Mouse (Mus musculus): ENCODE data around the gene Chst11.

The Chst11 gene

DNA sequence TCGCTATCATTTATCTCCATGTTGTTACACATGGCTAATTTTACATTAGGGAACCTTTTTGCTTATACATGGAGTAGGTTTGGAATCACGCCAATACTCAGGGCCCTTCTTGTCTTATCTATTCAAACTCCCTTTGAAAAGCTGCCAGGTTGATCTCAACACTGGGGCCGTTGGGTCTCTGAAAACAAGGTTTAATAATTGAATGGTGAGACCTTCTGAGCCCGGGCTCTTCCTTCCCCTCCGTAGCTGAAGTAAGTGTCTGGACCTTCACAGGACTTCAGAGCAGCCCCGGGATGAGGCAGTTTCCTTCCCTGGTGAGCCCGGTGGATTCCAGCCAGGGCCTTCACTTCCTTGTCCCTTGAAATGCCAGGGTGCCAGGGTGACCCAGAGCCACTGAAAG lies 5.6 kb downstream of the Chst11 start:
- DNase-seq (ENCODE audit: low read depth): no peak

DNA sequence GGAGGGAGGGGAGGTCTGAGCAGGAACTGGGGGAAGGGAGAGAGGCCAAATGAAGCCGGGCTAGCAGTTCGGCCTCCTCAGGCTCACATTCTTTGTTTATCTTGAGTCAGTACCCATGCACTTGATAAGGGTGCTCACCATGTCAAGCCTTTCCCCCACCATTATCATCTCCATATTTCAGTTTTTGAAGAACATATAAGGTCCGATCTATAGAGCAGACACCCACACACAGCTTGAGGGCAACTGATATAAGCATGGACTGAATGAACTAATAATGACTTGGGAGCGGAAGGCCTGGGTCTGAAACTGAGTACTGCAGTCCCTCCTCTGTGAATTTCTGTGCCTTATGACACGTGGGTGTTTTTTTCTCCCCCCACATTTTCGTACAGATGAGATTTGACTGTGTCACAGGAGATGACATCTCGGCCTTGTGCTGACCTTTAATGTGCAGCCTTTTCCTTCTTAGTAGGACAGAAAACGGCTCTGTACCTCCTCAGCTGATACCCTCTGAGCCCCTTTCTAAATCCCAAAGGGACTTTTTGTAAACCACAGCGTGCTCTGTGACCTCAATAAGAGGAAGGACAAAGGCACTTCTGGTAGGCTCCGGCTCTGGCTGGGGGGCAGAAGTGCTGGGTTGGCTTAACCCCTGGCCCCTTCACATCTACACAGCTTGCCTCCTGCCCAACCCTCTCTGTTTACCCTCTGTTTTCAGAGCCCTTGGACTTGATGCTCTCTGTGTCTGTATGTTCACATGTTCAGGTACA lies 6.6 kb downstream of the Chst11 start:
- no peak for DNase-seq (ENCODE audit: low read depth)

DNA sequence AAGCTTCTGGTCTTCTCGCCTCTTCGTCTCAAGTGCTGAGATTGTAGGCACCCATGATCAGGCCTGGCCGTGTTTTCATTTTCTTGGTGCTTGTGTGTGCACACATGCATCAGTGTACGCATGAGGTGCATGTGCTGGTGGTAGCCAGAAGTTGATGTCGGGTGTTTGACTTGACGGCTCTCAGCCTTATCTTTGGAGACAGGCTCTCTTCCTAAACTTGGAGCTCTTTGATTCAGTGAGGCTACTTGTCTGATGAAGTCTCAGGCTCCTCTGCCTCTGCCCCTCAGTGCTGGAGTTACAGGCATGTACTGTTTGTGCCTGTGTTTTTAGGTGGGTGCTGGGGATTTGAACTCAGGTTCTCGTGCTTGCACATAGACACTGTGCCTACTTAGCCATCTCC lies 9.0 kb downstream of the Chst11 start:
- DNase-seq (ENCODE audit: low read depth): no peak

DNA sequence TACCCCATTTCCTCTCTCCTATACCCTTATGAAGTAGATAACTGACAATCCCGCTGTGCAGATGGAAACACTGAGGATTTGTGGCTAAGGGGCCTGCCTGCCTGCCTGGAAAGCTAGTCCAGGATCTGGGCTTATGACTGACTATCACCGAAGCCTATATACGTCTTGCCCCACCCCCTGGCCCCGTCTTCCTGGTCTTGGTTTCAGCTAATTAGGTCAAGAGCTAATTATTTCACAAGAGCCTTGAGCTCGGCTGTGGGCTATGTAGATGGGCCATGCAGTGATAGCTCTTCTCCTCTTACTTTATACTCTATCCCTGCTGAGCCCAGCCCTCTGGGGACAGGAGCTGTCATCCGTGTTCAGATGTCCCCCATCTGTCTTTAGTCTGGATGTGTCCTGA lies 12.2 kb downstream of the Chst11 start:
- DNase-seq (ENCODE audit: low read depth): no peak

DNA sequence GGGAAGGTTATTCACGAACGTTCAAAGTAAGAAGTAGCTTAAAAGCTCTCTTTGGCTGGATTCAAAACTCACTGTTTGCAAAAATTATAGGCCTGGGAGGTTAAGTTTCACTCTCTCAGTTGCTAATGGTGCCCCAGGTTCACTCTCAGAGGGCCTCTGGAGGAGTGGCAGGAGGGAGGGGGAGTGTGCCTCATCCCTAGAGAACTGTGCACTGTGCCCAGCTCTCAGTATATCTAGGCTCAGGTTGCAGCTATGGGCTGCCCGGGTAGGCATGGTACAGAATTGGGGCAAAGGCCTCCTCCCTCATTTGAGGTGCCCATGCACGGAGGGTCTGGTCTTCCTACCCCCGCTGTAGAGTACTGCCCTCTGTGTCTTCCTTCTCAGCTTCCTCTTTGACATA lies 14.9 kb downstream of the Chst11 start:
- no peak for DNase-seq (ENCODE audit: low read depth)

DNA sequence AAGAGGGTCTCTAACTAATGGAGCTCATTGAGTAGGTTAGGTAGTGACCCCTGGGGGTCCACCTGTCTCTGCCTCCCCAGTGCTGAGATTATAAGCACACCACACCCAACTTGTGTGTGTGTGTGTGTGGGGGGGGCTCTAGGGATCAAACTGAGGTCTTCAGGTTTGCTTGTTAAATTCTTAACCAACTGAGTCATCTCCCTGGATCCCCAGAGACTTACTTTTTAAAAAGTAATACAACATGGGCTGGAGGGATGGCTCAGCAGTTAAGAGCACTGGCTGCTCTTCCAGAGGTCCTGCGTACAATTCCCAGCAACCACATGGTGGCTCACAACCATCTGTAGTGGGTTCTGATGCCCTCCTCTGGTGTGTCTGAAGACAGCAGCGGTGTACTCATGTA lies 15.4 kb downstream of the Chst11 start:
- no peak for DNase-seq (ENCODE audit: low read depth)

DNA sequence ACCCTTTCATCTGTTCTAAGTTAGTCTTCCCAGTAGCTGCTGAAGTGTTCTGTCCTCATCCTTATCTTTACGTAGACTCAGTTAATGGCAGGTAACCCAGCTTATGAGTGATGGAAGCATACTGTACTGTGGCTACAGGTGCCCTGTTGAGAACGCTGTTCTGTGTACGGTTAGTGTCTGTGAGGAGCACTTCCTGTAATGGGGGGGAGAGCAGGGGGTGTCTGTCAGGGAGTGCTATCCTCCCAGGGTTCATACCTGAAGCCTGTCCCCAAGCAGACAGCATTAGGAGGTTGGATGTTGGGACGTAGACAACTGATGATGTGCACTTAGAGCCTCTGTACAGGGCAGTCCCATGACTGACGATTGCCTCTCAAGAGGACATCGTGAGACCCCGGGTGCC lies 18.6 kb downstream of the Chst11 start:
- peak; percentile 31 for DNase-seq (ENCODE audit: low read depth)

DNA sequence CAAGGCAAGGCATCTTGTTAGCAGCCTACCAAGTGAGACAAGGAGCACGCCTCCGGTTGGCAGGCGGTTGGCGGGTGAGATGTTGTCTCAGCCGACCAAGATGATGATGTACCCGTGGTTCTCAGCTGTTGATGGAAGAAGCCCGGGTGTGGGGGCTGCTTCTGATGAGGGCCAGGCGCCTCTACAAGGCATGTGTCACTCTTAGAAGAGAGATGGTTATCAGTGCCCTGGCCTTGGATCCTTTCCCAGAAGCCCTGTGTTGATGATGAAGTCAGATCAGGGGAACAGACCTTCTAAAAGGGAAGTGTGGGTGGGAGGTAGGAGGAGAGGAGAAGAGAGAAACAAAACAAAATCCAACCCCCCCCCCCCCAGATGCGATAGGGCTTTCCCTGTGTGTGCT lies 19.1 kb downstream of the Chst11 start:
- peak; percentile 43 for DNase-seq (ENCODE audit: low read depth)

DNA sequence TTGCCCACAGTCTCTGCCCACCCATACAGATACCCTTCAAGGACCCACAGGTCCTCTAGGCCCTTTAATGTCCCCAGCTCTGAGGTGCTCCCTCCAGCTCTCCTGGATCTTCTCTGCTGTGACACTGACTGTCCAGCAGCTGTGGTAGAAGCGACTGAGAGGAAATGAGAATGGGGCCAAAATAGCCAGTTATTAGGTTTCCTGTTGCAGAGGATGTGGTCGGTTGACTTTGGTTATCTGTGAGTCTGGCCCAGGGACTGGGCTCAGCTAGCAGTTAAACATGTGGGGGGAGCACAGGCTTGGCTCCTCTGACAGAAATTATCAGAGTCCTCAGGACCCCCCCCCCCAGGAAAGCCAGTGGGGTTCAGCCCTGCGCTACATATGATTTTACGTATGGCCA lies 19.7 kb downstream of the Chst11 start:
- DNase-seq (ENCODE audit: low read depth): no peak

DNA sequence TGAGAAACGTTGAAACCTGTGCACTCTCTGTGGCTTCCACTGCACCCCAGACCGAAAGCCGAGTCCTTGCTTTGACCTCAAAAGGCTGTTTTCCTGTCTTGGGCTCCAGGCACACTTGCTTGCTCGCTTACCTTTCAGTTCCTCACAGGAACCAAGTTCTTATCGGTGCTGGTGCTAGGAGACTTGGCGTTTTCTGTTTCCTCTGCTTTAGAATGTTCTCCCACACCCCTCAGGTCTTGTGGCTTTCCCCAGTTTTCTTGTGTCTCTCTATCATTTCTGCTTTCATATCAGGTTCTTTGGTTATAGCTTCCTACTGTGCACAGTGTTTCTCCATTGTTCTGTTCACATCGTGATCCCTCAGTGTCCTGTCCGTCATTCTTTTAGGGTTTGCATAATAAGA lies 21.0 kb downstream of the Chst11 start:
- DNase-seq (ENCODE audit: low read depth): no peak

DNA sequence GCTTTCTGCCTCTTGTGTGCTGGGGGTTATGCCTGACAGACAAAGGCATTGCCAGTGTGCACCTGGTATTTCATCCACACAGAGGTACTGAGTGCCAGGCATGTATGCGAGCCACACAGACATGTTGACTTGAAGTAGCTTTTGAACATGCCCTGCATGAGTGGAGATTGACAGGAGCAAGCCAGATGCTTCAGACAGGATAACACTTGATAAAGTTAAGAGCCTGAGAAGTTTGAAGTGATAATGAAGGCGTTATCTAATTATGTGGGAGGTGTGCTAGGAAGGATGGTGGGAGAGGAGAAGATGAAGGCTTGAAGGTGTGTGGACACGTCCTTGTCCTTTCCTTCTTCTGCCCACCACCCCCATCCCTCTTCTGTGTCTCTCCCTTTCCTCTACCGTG lies 28.7 kb downstream of the Chst11 start:
- no peak for DNase-seq (ENCODE audit: low read depth)

DNA sequence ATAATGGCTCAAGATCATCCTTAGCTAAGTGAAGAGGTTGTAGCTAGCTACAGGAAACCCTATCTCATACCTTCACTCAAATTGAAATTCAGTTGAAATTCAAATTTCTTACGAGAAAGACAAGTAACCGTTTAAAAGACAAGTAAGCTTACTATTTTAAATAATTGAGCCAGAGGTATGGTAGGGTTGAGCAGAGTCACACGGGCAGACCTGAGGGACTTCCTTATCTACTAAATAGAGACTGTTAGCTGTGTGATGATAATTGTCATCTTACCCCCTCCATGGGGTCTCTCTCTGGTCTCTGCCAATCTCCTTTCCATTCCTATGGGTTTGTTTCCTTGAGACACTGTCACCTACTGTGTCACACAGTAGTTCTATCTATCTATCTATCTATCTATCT lies 30.6 kb downstream of the Chst11 start:
- no peak for DNase-seq (ENCODE audit: low read depth)

DNA sequence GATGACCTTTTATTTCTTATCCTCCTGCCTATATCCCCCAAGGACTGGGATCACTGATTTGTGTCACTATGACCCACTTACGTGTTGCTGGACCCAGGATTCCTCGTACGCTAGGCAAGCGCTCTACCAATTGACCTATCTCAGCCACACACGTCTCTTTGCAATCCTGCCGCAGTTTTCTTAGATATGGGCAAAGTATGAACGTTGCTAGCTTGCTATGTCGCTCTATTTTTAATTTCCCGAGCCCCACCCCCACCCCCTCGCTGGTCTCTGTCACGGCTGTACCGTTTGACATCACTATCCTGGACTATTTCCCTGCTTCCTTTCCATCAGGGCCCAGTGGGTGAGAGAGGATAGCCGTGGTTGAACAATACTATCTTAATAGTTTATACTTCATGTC lies 31.5 kb downstream of the Chst11 start:
- DNase-seq (ENCODE audit: low read depth): no peak

DNA sequence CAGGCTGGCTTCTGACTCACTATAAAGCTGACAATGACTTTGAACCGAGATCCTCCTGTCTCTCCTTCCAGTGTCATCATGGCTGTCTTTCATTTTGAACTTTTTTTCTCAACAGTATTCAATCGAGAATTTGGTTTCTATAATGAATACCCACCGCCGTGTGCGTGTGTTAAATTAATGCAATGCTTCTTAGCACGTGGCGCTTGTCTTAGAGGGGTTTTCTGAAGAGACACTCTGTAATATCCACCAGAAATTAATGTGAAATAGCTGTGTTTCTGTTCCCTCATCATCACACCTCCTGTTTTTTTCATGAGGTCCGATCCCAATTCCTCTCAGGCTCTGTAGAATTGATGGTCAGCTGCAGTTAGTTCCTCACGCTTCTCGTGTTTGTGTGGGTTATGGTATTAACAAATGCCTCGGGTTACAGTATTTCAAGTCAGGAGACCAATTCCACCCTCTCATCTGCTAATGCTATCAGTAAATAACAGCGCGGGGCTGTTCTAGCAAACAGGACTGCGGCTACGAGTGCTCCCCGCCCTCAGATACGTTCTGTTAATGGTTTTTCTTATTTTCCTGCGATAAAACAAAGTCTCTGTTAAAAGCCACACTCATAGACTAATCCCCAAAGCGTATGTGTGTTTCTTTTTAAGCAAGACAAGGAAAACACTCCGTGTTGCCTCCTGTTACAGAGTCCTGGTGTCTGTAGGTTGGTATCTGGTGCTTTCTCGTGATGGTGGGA lies 32.6 kb downstream of the Chst11 start:
- no peak for DNase-seq (ENCODE audit: low read depth)

DNA sequence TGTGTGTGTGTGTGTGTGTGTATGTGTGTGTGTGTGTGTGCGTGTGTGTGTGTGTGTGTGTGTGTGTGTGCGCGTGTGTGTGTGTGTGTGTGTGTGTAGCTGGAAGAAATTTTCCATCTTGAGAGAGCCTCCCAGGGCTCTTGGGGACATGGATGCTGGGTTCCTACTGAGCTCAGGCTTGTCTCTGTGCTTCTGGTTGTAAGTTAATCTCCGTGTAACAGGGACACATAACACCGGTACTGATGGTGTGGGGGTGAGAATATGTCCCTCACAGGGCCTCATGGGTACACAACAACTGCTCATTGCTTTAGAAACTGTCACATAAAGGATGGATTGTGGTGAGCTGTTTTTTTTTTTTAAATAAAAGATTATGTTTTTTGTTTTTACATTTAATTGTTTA lies 33.2 kb downstream of the Chst11 start:
- no peak for DNase-seq (ENCODE audit: low read depth)

DNA sequence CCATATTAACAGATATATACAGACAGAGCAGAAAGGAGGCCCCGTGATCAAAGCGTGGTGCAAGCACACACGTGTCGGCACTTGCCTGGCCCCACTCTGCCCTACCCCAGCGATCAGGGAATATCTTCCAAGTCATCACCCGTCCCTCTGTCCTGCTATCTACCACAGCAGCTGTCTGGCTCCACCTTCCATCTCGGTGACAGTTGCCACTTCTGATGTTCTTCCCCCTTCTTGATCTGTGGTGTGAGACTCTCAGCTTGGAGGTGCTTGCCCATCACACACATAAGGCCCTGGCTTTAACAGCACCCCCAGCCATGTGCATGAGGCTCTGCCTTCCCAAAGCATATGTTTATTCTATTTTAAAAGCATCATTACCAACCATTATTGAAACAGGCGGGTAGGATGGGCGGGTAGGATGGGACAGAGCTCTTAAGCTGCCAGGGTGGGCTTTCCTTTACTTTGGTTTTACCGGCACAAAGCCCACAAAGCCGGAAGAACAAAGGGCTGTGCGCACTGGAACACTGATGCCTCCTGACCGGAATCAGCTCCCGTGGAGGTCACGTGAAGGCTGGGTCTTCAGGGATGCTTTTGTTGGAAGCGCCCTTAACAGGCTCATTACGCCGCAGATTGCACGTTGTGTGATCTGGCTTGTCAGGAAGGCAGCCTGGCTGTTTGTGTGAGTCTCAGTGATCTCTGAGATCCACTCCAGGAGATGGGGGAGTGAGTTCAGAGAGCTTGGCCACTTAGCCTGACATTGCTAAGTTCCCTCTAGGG lies 34.4 kb downstream of the Chst11 start:
- no peak for DNase-seq (ENCODE audit: low read depth)

DNA sequence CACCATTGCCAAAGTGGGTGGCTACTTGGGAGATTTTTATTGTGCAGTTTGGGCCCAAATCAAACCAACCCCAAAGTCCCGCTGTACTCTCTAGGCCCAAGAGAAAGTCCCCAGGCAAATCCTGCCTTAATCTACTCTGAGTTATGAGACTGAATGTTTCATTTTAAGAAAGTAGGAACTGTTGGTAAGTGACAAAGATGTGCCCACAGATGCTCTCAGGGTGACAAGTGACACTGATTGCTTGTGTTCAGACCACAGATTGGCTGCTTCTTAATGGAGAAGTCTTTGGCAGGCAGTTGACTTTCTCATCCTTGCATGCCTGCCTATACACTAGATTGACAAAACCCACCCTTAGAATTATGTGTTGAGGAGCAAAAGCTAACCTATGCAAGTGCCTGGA lies 37.3 kb downstream of the Chst11 start:
- DNase-seq (ENCODE audit: low read depth): no peak

DNA sequence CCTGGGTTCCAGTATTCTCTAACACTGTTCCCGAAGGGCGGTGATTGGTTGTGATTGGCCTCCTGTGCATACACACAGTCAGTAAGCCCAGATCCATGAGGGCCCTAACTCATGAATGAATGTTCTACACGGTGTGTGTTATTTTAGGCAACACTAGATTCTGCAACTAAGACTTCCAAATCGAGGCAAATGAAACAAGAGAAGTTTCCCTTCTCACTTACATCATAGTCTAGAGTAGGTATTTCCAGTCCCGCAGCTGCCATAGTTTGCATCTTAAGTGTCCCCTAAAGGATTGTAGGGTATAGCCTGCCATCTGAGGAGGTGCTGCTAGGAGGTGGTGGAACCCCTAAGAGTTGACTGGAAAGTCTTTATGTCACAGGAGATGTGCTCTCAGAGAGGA lies 40.9 kb downstream of the Chst11 start:
- no peak for DNase-seq (ENCODE audit: low read depth)

DNA sequence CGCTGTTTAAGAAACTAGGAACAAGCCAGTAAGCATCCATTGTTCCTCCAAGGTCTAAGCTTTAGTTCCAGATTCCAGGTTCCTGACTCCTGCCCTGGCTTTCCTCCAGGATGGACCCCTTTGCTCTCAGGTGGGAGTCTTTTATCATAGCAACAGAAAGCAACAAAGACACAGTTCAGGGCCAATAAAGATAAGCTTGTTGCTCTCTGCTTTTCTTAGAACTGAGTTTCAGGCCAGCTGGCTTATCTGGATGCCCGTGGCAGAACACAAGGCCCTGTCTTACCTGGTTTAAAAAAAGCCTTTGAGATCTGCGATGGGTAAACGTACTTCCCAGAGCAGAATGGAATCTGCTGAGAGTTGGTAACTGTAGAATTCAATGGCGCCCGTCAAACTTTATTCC lies 42.4 kb downstream of the Chst11 start:
- DNase-seq (ENCODE audit: low read depth): no peak

DNA sequence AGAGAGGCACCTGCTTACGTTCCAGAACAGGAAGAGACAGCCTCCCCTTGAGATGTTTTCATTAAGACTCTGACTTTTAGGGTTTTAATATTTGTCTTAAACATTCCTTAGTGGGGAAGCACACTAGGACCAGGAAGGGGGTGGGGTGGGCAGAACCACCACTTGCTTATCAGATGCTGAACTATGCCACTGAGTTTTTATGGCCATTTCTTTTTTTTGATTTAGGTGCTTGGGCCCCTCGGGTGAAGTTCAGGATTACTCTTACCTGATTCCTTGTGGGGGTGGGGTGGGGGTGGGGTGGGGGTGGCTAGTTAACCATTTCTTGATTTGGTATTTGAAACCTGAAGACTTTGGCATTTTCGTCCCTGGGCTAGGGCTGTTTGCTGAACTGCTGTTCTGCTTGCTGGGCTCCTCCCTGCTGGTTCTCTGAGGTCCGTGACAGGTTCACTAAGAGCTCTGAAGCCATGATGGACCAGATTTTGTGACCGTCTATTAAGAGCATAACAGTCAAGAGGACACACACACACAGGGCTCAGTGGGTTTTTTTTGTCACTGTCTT lies 44.9 kb downstream of the Chst11 start:
- no peak for DNase-seq (ENCODE audit: low read depth)

DNA sequence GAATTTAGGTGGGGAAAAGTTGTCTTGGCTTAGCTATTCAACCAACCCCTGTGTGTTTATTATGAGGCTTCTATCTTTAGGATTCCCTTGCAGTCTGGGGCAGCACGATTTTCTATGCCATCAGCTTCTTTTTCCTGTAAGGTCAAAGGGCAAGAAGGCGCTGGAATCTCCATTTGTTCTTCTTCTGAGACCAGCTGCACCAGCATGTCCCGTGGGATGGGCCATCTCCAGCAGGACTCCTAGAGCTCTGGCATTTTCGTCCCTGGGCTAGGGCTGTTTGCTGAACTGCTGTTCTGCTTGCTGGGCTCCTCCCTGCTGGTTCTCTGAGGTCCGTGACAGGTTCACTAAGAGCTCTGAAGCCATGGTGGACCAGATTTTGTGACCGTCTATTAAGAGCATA lies 45.6 kb downstream of the Chst11 start:
- DNase-seq (ENCODE audit: low read depth): no peak

DNA sequence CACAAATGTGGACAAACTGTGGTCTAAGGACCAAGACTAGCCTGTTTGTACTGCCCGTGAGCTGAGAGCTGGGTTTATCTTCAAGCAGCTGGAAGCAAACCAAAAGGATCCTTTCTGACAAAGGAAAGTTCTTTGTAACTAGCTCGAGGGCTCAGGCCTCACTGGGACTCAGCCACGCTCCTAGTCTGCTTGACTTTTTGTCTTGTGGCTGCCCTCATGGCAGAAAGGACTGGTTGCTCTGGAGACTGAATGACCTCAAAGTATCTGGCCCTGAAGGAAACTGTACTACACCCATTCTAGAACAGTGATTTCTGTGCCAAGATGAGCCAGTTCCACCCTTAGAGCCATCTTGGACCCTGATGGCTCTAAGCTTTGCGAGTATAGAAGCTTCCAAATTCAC lies 46.3 kb downstream of the Chst11 start:
- DNase-seq (ENCODE audit: low read depth): no peak

DNA sequence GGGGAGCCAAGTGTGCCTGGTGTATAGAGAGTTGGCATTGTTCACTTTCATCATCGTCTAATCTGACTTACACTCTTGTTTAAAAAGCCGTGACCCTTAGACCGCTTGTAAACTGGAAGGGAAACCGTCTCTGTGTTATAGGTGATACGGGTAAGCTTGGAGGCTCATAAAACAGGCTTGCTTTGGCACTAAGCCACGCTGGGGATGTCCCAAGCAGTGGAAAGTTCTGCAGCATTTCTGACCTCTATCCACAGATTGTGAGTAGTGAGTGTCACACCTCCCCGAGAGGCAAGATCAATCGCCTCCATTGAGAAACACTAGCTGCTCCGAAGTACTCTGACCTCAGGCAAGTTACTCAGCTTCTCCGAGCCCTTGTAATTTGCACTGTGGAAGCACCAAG lies 47.3 kb downstream of the Chst11 start:
- no peak for DNase-seq (ENCODE audit: low read depth)
